Mouse (Mus musculus) liver, adult 2 months (tissue): Measurements from ENCODE around the gene Dync1h1.

Experiments used
- CTCF ChIP-seq: fragments of 200-500 bp; IDR thresholded peaks from 2 replicates; pipeline ENCODE4 v1.5.1; 2011; ENCODE audit warnings: low read depth, low read length, control low read depth
- POLR2A ChIP-seq: fragments of 200-500 bp; IDR thresholded peaks from 2 replicates; pipeline ENCODE4 v1.6.1; 2011; ENCODE audit warnings: low read length, control low read depth; ENCODE audit not compliant: insufficient read depth; ENCODE audit errors: extremely low read depth

DNA sequence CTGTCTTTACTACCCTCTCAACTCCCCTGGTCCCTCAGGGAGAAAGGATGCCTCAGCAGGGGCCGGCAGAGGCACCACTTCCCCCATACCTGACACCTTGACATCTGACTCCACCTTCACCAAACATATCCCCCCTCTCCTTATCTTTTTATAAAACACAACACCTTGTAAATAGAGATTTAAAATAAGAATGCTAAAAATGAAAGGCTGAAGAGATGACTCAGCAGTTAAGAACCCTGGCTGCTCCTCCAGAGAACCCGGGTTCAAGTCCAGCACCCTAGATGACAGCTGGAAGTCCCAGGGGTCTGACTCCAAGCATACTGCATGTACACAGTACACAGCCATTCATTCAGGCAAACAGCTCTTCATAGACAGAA lies 97.9 kb downstream of the Dync1h1 start:
- no peak for TF ChIP-seq CTCF
- TF ChIP-seq POLR2A = no peak
